Mouse (Mus musculus) midbrain, embryonic 15.5 days (tissue): Measurements from ENCODE around the gene Sec23a. TPM values are rescaled to one million over a fixed set of nuclear protein-coding genes. Genes with fewer than 3 reads are reported as not detected.

ENCODE experiments used
- ATAC-seq: fragments of 200-750 bp; cut with Nextera tagmentation; replicated peaks from 2 replicates; pipeline ENCODE4 v1.8.0; 2017; ENCODE audit warnings: moderate TSS enrichment
- H3K27ac ChIP-seq: fragments of 300-500 bp; sonication (generic); 2 replicates; pipeline ENCODE4 v1.5.1; 2015; ENCODE audit warnings: mild to moderate bottlenecking, inconsistent platforms
- H3K27me3 ChIP-seq: fragments of 300-500 bp; sonication (generic); replicated peaks from 2 replicates; pipeline ENCODE4 v1.6.1; 2015; ENCODE audit warnings: inconsistent platforms
- H3K36me3 ChIP-seq: fragments of 300-500 bp; sonication (generic); replicated peaks from 2 replicates; pipeline ENCODE4 v1.6.1; 2015; ENCODE audit warnings: inconsistent platforms
- H3K4me1 ChIP-seq: fragments of 300-500 bp; sonication (generic); 2 replicates; pipeline ENCODE4 v1.6.1; 2015; ENCODE audit warnings: inconsistent platforms
- H3K4me2 ChIP-seq: fragments of 300-500 bp; sonication (generic); 2 replicates; pipeline ENCODE4 v1.6.1; 2015; ENCODE audit warnings: inconsistent platforms, mild to moderate bottlenecking, moderate library complexity
- H3K4me3 ChIP-seq: fragments of 300-500 bp; sonication (generic); 2 replicates; pipeline ENCODE4 v1.5.1; 2015; ENCODE audit warnings: mild to moderate bottlenecking, inconsistent platforms
- H3K9ac ChIP-seq: fragments of 300-500 bp; sonication (generic); 2 replicates; pipeline ENCODE4 v1.6.1; 2015; ENCODE audit warnings: mild to moderate bottlenecking, inconsistent platforms
- H3K9me3 ChIP-seq: fragments of 300-500 bp; sonication (generic); 2 replicates; pipeline ENCODE4 v1.6.1; 2016; ENCODE audit warnings: inconsistent platforms
- WGBS: fragments of 180-500 bp; shearing (Covaris S2); methylation state at CpG from one replicate; pipeline ENCODE4 v1.1.7; 2015; ENCODE audit warnings: mixed read lengths; 5-methylcytosine and 5-hydroxymethylcytosine counted together
- polyA plus RNA-seq: library from polyadenylated mRNA; unstranded; fragments of >200 nt; fragmentation: Nextera tagmentation; extraction: Ambion mirVana; gene quantifications from 2 replicates; pipeline ENCODE4 v1.2.1, GENCODE M21; 2015

The Sec23a gene
- polyA plus RNA-seq, 1 experiment from 2014 or later, result 109 TPM

- peak; percentile 27; the same call in 1 of the 2 replicates for ATAC-seq
- Histone ChIP-seq H3K27me3 (no peaks in the 10 kb centered on the region), H3K4me3 (no peak overlapping the region), H3K9me3 (no peaks in the 10 kb centered on the region), H3K4me2 (no peak overlapping the region), H3K4me1 (no peaks in the 10 kb centered on the region), H3K27ac (no peak overlapping the region), H3K36me3 (peaks cover 33% of the 10 kb centered on the region), H3K9ac (no peak overlapping the region)
- 71% methylated on average over 4 of the region's 4 CpGs for WGBS
Measured at GRCm38 (mm10) chr12:58964583-58964982, 47.2 kb downstream of the Sec23a start.

GRCm38 (mm10) chr12:58960844-58961243 is 51.0 kb downstream of the Sec23a start:
- no peak for ATAC-seq
- peaks cover 26% of the 10 kb centered on the region for H3K36me3 ChIP-seq
- H3K9ac ChIP-seq, result no peak overlapping the region
- 100% methylated on average over 1 of the region's 1 CpGs for WGBS
- no peaks in the 10 kb centered on the region for H3K9me3 ChIP-seq
- H3K27ac ChIP-seq, result no peak overlapping the region
- no peaks in the 10 kb centered on the region for H3K27me3 ChIP-seq
- no peak overlapping the region for H3K4me2 ChIP-seq
- H3K4me1 ChIP-seq, result no peaks in the 10 kb centered on the region
- no peak overlapping the region for H3K4me3 ChIP-seq

GRCm38 (mm10) chr12:58956624-58957023 is 55.2 kb downstream of the Sec23a start:
- H3K36me3 ChIP-seq, result 0 out of 2 replicates have a peak, but pooled peaks cover 3% of the 10 kb centered on the region
- 87% methylated on average over 7 of the region's 7 CpGs for WGBS
- H3K4me3 ChIP-seq, result no peak overlapping the region
- no peak overlapping the region for H3K4me2 ChIP-seq
- no peaks in the 10 kb centered on the region for H3K4me1 ChIP-seq
- ATAC-seq, result no peak
- no peaks in the 10 kb centered on the region for H3K9me3 ChIP-seq
- H3K9ac ChIP-seq, result no peak overlapping the region
- no peak overlapping the region for H3K27ac ChIP-seq
- no peaks in the 10 kb centered on the region for H3K27me3 ChIP-seq

DNA sequence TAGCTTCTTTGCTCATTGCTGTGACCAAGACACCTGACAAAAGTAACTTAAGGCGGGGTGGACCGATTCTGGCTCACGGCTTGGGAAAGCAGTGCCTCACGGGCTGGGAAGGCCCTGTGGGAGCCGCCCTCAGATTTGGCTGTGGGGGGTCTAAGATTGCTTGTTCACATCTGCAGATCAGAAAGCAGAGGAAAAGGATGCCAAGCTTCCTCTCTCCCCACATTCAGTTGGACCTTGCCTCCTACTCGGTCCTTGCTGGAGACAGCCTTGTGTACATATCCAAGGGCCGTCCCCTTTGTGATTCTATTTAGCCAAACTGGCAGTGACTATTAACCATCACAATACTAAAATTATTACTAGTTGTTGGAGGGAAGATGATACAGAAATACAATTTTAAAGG is 55.7 kb downstream of the Sec23a start:
- no peaks in the 10 kb centered on the region for H3K9me3 ChIP-seq
- H3K27me3 ChIP-seq, result no peaks in the 10 kb centered on the region
- no peak overlapping the region for H3K4me2 ChIP-seq
- no peak overlapping the region for H3K4me3 ChIP-seq
- no peaks in the 10 kb centered on the region for H3K4me1 ChIP-seq
- WGBS, result 72% methylated on average over 7 of the region's 7 CpGs
- no peak overlapping the region for H3K27ac ChIP-seq
- H3K36me3 ChIP-seq, result 0 out of 2 replicates have a peak, but pooled peaks cover 3% of the 10 kb centered on the region
- H3K9ac ChIP-seq, result no peak overlapping the region
- no peak for ATAC-seq

DNA sequence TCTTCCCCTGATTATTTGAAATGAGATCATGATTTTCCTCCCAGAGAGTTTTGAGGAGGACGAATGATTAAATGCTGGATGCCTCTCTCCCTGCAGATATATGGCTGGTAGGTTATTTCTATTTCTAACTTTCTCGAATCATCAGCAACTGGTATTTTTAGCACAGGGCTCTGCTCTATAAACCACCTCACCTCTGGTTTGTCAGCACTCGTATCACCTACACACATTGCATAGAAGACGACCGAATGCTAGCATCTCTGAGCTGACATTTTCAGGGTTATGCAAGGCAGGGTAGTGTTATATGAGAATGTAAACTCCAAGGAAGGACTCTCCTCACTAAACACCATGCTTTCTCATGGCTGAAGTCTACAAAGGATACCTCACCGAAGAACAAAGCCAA is 63.9 kb downstream of the Sec23a start:
- H3K9ac ChIP-seq, result no peak overlapping the region
- no peak for ATAC-seq
- no peak overlapping the region for H3K4me2 ChIP-seq
- no peaks in the 10 kb centered on the region for H3K4me1 ChIP-seq
- H3K36me3 ChIP-seq, result no peaks in the 10 kb centered on the region
- no peak overlapping the region for H3K4me3 ChIP-seq
- 88% methylated on average over 6 of the region's 6 CpGs for WGBS
- H3K9me3 ChIP-seq, result no peaks in the 10 kb centered on the region
- H3K27me3 ChIP-seq, result no peaks in the 10 kb centered on the region
- H3K27ac ChIP-seq, result no peak overlapping the region

- no peak overlapping the region for H3K9ac ChIP-seq
- no peaks in the 10 kb centered on the region for H3K4me1 ChIP-seq
- H3K27ac ChIP-seq, result no peak overlapping the region
- H3K4me3 ChIP-seq, result no peak overlapping the region
- H3K36me3 ChIP-seq, result no peaks in the 10 kb centered on the region
- H3K27me3 ChIP-seq, result no peaks in the 10 kb centered on the region
- no peaks in the 10 kb centered on the region for H3K9me3 ChIP-seq
- WGBS, result 24% methylated on average over 4 of the region's 4 CpGs
- no peak for ATAC-seq
- H3K4me2 ChIP-seq, result no peak overlapping the region
Measured at GRCm38 (mm10) chr12:58947231-58947630, 64.6 kb downstream of the Sec23a start.

- Histone ChIP-seq H3K36me3 (no peaks in the 10 kb centered on the region), H3K9me3 (no peaks in the 10 kb centered on the region), H3K4me1 (no peaks in the 10 kb centered on the region), H3K27ac (no peak overlapping the region), H3K4me3 (no peak overlapping the region), H3K9ac (no peak overlapping the region), H3K4me2 (no peak overlapping the region), H3K27me3 (no peaks in the 10 kb centered on the region)
- no peak for ATAC-seq
- WGBS, result 91% methylated on average over 4 of the region's 4 CpGs
Measured at GRCm38 (mm10) chr12:58942544-58942943, 69.3 kb downstream of the Sec23a start.

- H3K4me3 ChIP-seq, result no peak overlapping the region
- H3K27ac ChIP-seq, result no peak overlapping the region
- H3K4me2 ChIP-seq, result no peak overlapping the region
- no peaks in the 10 kb centered on the region for H3K27me3 ChIP-seq
- no peak overlapping the region for H3K9ac ChIP-seq
- ATAC-seq, result no peak
- WGBS, result 84% methylated on average over 4 of the region's 4 CpGs
- H3K9me3 ChIP-seq, result no peaks in the 10 kb centered on the region
- H3K36me3 ChIP-seq, result no peaks in the 10 kb centered on the region
- H3K4me1 ChIP-seq, result no peaks in the 10 kb centered on the region
Measured at GRCm38 (mm10) chr12:58934580-58934979, 77.2 kb downstream of the Sec23a start.

- no peak overlapping the region for H3K4me3 ChIP-seq
- H3K4me1 ChIP-seq, result no peaks in the 10 kb centered on the region
- 83% methylated on average over 15 of the region's 15 CpGs for WGBS
- H3K9me3 ChIP-seq, result no peaks in the 10 kb centered on the region
- H3K4me2 ChIP-seq, result no peak overlapping the region
- no peak overlapping the region for H3K27ac ChIP-seq
- H3K36me3 ChIP-seq, result no peaks in the 10 kb centered on the region
- no peak for ATAC-seq
- no peak overlapping the region for H3K9ac ChIP-seq
- H3K27me3 ChIP-seq, result no peaks in the 10 kb centered on the region
Measured at GRCm38 (mm10) chr12:58924996-58925395, 86.8 kb downstream of the Sec23a start.

GRCm38 (mm10) chr12:58924025-58924424 is 87.8 kb downstream of the Sec23a start:
- Histone ChIP-seq H3K27me3 (no peaks in the 10 kb centered on the region), H3K4me2 (no peak overlapping the region), H3K9ac (no peak overlapping the region), H3K4me3 (no peak overlapping the region), H3K9me3 (no peaks in the 10 kb centered on the region), H3K36me3 (no peaks in the 10 kb centered on the region), H3K4me1 (no peaks in the 10 kb centered on the region), H3K27ac (no peak overlapping the region)
- WGBS, result 74% methylated on average over 3 of the region's 3 CpGs
- no peak; the same call in 1 of the 2 replicates for ATAC-seq

- Histone ChIP-seq H3K4me3 (no peak overlapping the region), H3K27ac (no peak overlapping the region), H3K27me3 (no peaks in the 10 kb centered on the region), H3K9ac (no peak overlapping the region), H3K4me2 (no peak overlapping the region), H3K36me3 (no peaks in the 10 kb centered on the region), H3K4me1 (no peaks in the 10 kb centered on the region), H3K9me3 (no peaks in the 10 kb centered on the region)
- ATAC-seq, result no peak
- WGBS, result 78% methylated on average over 6 of the region's 6 CpGs
Measured at GRCm38 (mm10) chr12:58920775-58921174, 91.0 kb downstream of the Sec23a start.

DNA sequence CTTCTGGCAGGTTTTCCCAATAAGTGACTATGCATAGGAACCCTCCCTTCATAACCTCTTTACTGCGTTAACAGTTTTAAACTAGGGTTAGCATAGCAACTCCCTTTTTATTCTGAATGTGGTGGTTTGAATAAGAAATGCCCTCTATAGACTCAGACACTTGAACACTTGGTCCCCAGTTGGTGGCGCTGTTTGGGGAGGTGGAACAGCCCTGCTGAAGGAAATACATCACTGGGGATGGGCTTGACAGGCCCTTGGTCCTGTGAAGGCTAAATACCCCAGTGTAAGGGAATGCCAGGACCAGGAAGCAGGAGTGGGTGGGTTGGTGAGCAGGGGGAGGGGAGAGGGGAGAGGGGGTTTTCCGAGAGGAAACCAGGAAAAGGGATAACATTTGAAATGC is 92.3 kb downstream of the Sec23a start:
- no peaks in the 10 kb centered on the region for H3K4me1 ChIP-seq
- no peaks in the 10 kb centered on the region for H3K9me3 ChIP-seq
- no peaks in the 10 kb centered on the region for H3K27me3 ChIP-seq
- no peak for ATAC-seq
- H3K27ac ChIP-seq, result no peak overlapping the region
- H3K4me2 ChIP-seq, result no peak overlapping the region
- H3K36me3 ChIP-seq, result no peaks in the 10 kb centered on the region
- WGBS, result 68% methylated on average over 3 of the region's 3 CpGs
- no peak overlapping the region for H3K4me3 ChIP-seq
- H3K9ac ChIP-seq, result no peak overlapping the region

GRCm38 (mm10) chr12:58909826-58910225 is 102.0 kb downstream of the Sec23a start:
- 84% methylated on average over 4 of the region's 4 CpGs for WGBS
- H3K4me1 ChIP-seq, result no peaks in the 10 kb centered on the region
- H3K4me3 ChIP-seq, result no peak overlapping the region
- no peaks in the 10 kb centered on the region for H3K9me3 ChIP-seq
- H3K9ac ChIP-seq, result no peak overlapping the region
- no peak for ATAC-seq
- H3K36me3 ChIP-seq, result no peaks in the 10 kb centered on the region
- no peak overlapping the region for H3K4me2 ChIP-seq
- no peaks in the 10 kb centered on the region for H3K27me3 ChIP-seq
- no peak overlapping the region for H3K27ac ChIP-seq
